Mouse (Mus musculus): ENCODE data around the gene Sgcd.
"Not testable (repeated sequence)": the region's sequence is repeated elsewhere in the genome, so short reads cannot be mapped to it uniquely, and the experiment has no call there.

The Sgcd gene

DNA sequence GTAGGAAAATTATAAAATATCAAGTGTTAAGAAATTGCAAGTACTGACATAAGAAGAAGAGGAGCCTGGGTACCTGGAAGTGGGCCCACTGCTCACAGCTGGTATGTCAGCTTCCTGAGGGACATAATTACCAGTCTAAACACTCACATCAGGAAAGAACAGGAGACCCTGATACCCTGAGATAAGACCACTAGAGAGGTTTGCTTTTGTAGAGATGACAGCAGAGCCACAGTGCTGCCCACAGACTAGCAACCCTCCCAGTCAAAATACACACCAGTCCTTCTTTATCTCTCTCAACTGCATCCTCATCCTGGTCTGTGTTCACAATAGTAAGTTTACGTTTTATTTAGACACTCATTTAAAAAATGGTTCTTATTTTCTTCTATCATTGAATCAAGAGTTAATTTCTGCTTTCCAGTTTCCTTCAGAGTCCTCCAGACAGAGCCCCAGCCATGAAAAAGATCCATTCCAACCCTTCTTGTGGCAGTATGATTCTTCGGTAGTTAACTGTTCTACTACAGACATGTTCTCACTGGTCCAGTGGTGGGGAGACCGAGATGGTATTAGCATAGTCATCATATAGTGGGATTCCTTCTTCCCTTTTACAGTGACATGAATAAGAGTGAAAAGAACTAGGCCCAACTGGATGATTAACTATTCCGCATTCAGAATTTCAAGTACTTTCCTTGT, 211.4 kb downstream of the Sgcd start:
- no peak for DNase-seq (ENCODE audit: low spot score in 2 of 2)

DNA sequence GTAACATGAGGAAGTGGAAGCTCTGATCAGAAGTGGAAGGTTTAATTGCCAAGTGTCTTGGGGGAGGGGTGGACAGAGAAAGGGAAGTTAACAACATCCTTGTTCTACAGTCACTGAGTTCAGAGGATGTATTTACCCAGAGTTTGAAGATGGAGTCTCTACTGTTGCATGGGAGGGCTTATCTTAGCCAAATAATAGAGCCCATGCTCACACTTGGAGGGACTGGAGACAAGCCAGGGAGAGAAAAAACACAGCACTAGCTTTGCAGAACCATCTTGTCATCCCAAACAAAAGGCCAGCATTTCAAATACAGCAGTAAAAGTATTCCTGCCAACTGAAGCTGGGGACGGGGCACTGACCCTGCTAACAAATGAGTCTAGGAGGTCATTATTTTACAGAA, 212.8 kb downstream of the Sgcd start:
- DNase-seq (ENCODE audit: low spot score in 2 of 2): no peak

DNA sequence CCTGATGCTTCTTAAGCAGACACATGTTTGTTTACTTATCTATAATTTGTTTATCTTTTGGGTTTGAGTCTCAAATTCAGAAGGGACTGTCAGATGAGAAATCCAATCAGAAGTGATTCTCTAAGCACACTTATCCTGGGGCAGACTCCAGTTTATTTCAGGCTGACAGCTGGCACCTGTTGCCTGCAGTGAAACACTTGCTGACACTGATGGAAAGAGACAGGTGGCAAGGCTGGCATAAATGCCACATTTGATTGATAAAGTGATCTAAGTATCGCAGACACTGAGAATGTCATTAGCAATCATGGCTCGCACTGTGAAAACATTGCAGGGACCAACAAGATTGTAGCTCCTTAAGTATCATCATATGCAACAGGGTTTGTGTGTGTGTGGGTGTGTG, 222.9 kb downstream of the Sgcd start:
- no peak for DNase-seq (ENCODE audit: low spot score in 2 of 2)

DNA sequence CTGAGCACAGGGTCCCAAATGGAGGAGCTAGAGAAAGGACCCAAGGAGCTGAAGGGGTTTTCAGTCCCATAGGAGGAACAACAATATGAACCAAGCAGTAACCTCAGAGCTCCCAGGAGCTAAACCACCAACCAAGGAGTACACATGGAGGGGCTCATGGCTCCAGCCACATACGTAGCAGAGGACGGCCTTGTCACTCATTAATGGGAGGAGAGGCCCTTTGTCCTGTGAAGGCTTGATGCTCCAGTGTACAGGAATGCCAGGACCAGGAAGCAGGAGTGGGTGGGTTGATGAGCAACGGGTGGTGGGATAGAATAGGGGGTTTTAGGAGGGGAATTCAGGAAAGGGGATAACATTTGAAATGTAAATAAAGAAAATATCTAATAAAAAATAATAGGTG, 225.2 kb downstream of the Sgcd start:
- DNase-seq (ENCODE audit: low spot score in 2 of 2): not testable (repeated sequence)

GRCm38 (mm10) chr11:47759015-47759414, 229.8 kb downstream of the Sgcd start:
- no peak for DNase-seq (ENCODE audit: low spot score in 2 of 2)

- DNase-seq (ENCODE audit: low spot score in 2 of 2): no peak
Observed at GRCm38 (mm10) chr11:47742806-47743205, 246.0 kb downstream of the Sgcd start.

- no peak for DNase-seq (ENCODE audit: low spot score in 2 of 2)
Observed at GRCm38 (mm10) chr11:47704930-47705787, 283.6 kb downstream of the Sgcd start.

DNA sequence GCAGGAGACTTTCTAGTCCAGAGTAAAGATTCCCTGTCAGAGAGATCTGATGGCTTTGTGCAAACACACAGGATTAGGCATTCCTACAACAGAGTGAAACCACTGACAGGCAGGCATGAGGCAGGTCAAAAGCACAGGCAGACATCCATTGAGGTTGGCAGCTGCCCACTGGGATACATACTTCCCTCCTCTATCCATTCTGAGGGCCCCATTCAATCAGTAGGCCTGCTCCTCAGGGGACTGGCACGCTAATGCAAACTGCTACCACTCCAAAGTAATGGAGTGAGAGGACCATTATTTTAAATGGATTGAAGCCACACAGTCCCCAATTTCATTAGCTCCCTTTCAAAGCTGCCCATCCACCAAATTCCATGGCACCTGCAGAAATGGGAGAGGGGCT, 293.2 kb downstream of the Sgcd start:
- DNase-seq (ENCODE audit: low spot score in 2 of 2): no peak

- peak in 1 of 2 experiments; percentile 13 for DNase-seq (ENCODE audit: low spot score in 2 of 2)
Observed at GRCm38 (mm10) chr11:47658135-47658534, 330.6 kb downstream of the Sgcd start.

DNA sequence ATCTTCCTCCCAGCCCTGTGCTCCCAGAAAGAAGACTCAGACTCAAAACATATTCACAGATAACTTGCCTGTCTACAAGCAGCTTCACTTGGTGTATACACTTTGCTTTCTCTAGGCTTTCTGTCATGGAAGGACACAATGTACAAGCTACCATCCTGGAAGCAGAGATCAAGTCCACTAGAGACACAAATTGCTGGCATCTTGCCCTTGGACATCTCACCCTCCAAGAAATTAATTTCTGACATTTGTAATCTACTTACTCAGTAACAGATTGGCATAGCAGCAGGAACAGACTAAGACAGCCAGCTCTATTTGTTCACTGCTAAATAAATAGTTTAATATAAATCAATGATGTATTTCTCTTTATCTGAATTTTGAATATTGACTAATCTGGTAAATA, 342.9 kb downstream of the Sgcd start:
- no peak for DNase-seq (ENCODE audit: low spot score in 2 of 2)

DNA sequence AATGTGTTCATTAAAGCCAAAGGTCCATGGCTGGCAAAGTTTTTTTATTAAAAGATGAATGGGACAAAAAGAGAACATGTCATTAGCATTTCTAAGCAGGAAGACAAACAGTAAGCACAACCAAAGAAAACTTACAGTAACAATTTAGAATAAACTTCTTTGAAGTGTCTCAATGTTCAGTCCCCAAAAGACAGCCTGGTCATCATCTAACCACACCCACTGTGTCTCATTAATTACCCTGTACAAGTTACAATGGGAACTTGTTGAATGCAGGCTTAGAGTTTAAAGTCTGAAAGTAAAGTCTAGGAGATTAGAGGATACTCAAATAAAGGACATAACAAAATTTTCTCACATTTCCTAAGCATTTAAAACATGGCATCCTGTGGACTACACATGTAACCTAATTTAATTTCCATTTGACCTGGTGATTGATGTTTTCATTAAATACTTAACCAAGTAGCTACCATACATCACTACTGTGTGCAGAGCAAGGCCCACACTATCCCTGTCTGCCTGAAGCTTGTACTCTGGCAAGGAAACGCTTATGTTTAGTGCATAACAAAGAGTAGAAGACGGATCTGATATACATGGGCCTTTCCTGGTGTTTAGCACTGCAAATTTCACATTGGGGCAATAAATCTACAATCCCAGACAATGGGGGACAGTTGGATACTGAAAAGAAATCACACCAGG, 347.1 kb downstream of the Sgcd start:
- DNase-seq (ENCODE audit: low spot score in 2 of 2): no peak

GRCm38 (mm10) chr11:47640556-47640955, 348.2 kb downstream of the Sgcd start:
- DNase-seq (ENCODE audit: low spot score in 2 of 2): no peak

DNA sequence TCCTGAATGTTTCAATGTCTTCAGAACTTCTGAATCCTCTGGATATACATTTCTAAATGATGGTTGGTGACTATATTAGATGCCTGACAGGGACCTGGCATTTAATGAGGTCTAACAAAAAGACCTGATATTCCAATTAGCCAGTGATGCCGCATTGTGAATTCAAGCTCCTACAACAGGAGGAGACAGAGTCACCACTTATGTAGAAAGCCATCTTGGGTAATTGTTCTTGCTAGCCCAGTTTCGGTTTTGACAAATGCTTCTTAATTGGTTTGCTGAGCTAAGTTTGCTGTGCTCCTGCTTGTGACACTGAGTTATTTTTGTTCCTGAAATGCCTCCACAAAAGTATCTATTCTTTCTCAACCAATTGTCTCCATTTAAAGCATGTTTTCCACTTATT, 358.6 kb downstream of the Sgcd start:
- no peak for DNase-seq (ENCODE audit: low spot score in 2 of 2)

DNA sequence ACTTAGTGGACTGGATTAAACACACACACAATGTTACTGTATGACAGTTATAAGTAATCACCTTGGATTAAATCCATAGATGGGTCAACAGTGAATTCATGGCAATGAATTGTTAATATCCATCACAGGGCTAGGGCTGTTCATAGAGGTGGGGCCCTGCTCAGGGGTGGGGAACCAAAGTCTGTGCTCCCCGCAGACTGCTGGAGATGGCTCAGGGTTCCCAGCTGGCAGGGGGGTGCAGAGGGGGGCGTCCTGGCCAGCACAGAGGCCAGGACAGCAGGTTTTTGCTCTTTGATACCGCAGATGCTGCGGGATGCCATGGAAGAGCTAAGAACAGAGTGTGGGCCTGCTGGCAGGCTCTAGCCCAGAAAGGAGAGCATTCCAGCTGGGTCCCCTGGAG, 378.9 kb downstream of the Sgcd start:
- no peak for DNase-seq (ENCODE audit: low spot score in 2 of 2)

GRCm38 (mm10) chr11:47574635-47575034, 414.1 kb downstream of the Sgcd start:
- DNase-seq (ENCODE audit: low spot score in 2 of 2): no peak

- no peak for DNase-seq (ENCODE audit: low spot score in 2 of 2)
Observed at GRCm38 (mm10) chr11:47568488-47568887, 420.3 kb downstream of the Sgcd start.

DNA sequence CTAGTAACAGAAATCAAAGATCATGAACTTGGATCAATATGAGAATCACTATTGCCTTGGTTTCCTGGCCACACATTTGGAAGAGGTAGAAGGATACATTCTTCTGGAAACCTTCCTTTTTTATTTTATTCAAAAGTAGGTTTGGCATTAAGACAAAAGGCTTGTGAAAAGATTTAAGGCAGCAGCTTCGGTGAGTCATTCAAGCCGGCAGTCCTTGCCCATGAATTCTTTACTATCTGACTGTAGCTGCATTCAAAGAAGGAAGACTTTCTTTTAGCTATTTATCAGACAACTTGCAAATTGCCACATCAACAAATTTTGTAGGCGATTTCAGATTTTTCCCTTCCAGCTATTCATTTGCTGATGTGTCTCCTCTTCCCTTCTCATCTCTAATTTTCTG, 422.6 kb downstream of the Sgcd start:
- DNase-seq (ENCODE audit: low spot score in 2 of 2): no peak

- DNase-seq (ENCODE audit: low spot score in 2 of 2): no peak
Observed at GRCm38 (mm10) chr11:47524845-47525244, 463.9 kb downstream of the Sgcd start.

- DNase-seq (ENCODE audit: low spot score in 2 of 2): no peak
Observed at GRCm38 (mm10) chr11:47508047-47508446, 480.7 kb downstream of the Sgcd start.

DNA sequence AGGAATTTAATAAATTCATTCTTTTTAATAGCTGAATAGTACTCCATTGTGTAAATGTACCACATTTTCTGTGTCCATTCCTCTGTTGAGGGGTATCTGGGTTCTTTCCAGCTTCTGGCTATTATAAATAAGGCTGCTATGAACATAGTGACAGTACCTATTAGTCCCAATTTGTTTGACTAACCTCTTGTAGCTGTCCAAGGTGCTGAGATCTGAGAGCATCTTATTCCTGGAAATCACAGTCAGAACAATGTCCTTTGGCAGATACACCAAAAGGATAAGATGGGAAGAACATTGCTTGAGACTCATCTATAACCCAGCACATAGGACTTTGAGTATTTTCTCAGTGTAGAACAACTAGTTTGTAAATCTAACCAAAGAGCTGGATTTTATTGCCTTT, 485.5 kb downstream of the Sgcd start:
- not testable (repeated sequence) for DNase-seq (ENCODE audit: low spot score in 2 of 2)

DNA sequence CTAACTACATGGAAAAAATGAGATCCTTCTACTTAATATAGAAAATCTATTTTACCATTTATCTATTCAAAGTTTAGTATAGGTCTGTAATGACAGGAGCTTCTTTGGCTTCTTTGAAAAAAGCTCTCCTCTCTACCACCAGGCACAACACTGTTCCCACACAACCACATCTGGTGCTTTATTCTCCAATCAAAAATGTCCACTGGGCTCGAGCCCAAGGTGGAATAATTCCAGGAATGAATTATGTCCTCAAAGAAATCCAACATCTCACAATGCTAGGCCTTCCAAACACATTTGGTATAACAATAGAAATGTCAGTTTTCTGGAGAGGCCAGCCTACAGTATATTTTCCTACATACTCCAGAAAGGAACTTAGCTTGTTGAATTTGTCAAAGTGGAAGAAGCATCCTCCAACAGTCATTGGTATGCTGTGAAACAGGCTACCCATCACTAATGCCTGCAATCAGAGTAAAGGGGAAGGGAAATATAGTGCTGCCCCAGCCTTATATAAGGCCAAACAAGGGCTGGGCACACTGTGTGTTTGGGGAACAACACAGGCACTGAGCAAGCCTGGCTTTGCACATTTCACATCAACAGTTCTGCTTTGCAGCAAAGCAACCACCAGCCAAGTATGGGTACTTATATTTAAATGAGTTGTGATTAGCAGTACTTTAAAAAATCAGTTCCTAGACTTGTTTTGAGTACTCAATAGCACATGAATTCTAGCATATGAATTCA, 515.1 kb downstream of the Sgcd start:
- DNase-seq (ENCODE audit: low spot score in 2 of 2): no peak

GRCm38 (mm10) chr11:47460700-47461099, 528.1 kb downstream of the Sgcd start:
- DNase-seq (ENCODE audit: low spot score in 2 of 2): not testable (repeated sequence)

All from spleen, postnatal 14 days (tissue).